Mouse (Mus musculus): Measurements from ENCODE around the gene Acap2. TPM values are rescaled to one million over a fixed set of nuclear protein-coding genes. Genes with fewer than 3 reads are reported as not detected.

Acap2 gene
- polyA plus RNA-seq, 1 experiment from 2014 or later, result 17.2 TPM

GRCm38 (mm10) chr16:31048194-31048593 lies 152.9 kb downstream of the Acap2 start:
- H3K27ac ChIP-seq (ENCODE audit: low read depth, low read length), result no peak overlapping the region
- H3K36me3 ChIP-seq (ENCODE audit: control insufficient read depth, insufficient read depth, low read length), result no peaks in the 10 kb centered on the region
- H3K27me3 ChIP-seq (replicated peaks; ENCODE audit: control insufficient read depth, insufficient read depth, low read length), result no peaks in the 10 kb centered on the region
- no peaks in the 10 kb centered on the region for H3K9me3 ChIP-seq (ENCODE audit: control insufficient read depth, low read length)
- H3K4me1 ChIP-seq (replicated peaks; ENCODE audit: control insufficient read depth, insufficient read depth, low read length), result peaks cover 16% of the 10 kb centered on the region
- H3K9ac ChIP-seq (ENCODE audit: low read depth, low read length), result no peak overlapping the region
- H3K4me2 ChIP-seq, result no peak overlapping the region
- 86% methylated on average over 6 of the region's 6 CpGs for WGBS
- ATAC-seq (replicated peaks; ENCODE audit: low FRiP score) (no peak), DNase-seq (ENCODE audit: low spot score) (no peak)
- no peak overlapping the region for H3K4me3 ChIP-seq (ENCODE audit: low read depth, low read length)

- Histone ChIP-seq H3K27ac (ENCODE audit: low read depth, low read length) (no peak overlapping the region), H3K36me3 (ENCODE audit: control insufficient read depth, insufficient read depth, low read length) (no peaks in the 10 kb centered on the region), H3K4me3 (ENCODE audit: low read depth, low read length) (no peak overlapping the region), H3K4me2 (no peak overlapping the region), H3K4me1 (replicated peaks; ENCODE audit: control insufficient read depth, insufficient read depth, low read length) (peaks cover 14% of the 10 kb centered on the region), H3K9ac (ENCODE audit: low read depth, low read length) (no peak overlapping the region), H3K9me3 (ENCODE audit: control insufficient read depth, low read length) (no peaks in the 10 kb centered on the region), H3K27me3 (replicated peaks; ENCODE audit: control insufficient read depth, insufficient read depth, low read length) (no peaks in the 10 kb centered on the region)
- ATAC-seq (replicated peaks; ENCODE audit: low FRiP score), result no peak
- 84% methylated on average over 10 of the region's 10 CpGs for WGBS
- DNase-seq (ENCODE audit: low spot score), result no peak
These were observed 153.7 kb downstream of the Acap2 start for GRCm38 (mm10) chr16:31047186-31047898.

GRCm38 (mm10) chr16:31046217-31046659 lies 154.8 kb downstream of the Acap2 start:
- DNase-seq (ENCODE audit: low spot score) (no peak), ATAC-seq (replicated peaks; ENCODE audit: low FRiP score) (no peak; the same call in 1 of the 2 replicates)
- no peaks in the 10 kb centered on the region for H3K27me3 ChIP-seq (replicated peaks; ENCODE audit: control insufficient read depth, insufficient read depth, low read length)
- H3K9ac ChIP-seq (ENCODE audit: low read depth, low read length), result no peak overlapping the region
- no peaks in the 10 kb centered on the region for H3K36me3 ChIP-seq (ENCODE audit: control insufficient read depth, insufficient read depth, low read length)
- H3K4me1 ChIP-seq (replicated peaks; ENCODE audit: control insufficient read depth, insufficient read depth, low read length), result peaks cover 11% of the 10 kb centered on the region
- H3K9me3 ChIP-seq (ENCODE audit: control insufficient read depth, low read length), result no peaks in the 10 kb centered on the region
- WGBS, result 52% methylated on average over 14 of the region's 14 CpGs
- no peak overlapping the region for H3K4me3 ChIP-seq (ENCODE audit: low read depth, low read length)
- no peak overlapping the region for H3K4me2 ChIP-seq
- H3K27ac ChIP-seq (ENCODE audit: low read depth, low read length), result no peak overlapping the region

- Histone ChIP-seq H3K4me2 (no peak overlapping the region), H3K9ac (ENCODE audit: low read depth, low read length) (no peak overlapping the region), H3K36me3 (ENCODE audit: control insufficient read depth, insufficient read depth, low read length) (no peaks in the 10 kb centered on the region), H3K4me1 (replicated peaks; ENCODE audit: control insufficient read depth, insufficient read depth, low read length) (peaks cover 11% of the 10 kb centered on the region), H3K9me3 (ENCODE audit: control insufficient read depth, low read length) (no peaks in the 10 kb centered on the region), H3K27ac (ENCODE audit: low read depth, low read length) (no peak overlapping the region), H3K27me3 (replicated peaks; ENCODE audit: control insufficient read depth, insufficient read depth, low read length) (no peaks in the 10 kb centered on the region), H3K4me3 (ENCODE audit: low read depth, low read length) (no peak overlapping the region)
- DNase-seq (ENCODE audit: low spot score) (no peak), ATAC-seq (replicated peaks; ENCODE audit: low FRiP score) (no peak)
- WGBS, result 71% methylated on average over 5 of the region's 5 CpGs
These were observed 155.8 kb downstream of the Acap2 start for GRCm38 (mm10) chr16:31045211-31045610.

- H3K4me2 ChIP-seq, result no peak overlapping the region
- 78% methylated on average over 5 of the region's 5 CpGs for WGBS
- no peak for DNase-seq (ENCODE audit: low spot score)
- no peak overlapping the region for H3K4me3 ChIP-seq (ENCODE audit: low read depth, low read length)
- H3K4me1 ChIP-seq (replicated peaks; ENCODE audit: control insufficient read depth, insufficient read depth, low read length), result peaks cover 14% of the 10 kb centered on the region
- no peaks in the 10 kb centered on the region for H3K9me3 ChIP-seq (ENCODE audit: control insufficient read depth, low read length)
- no peaks in the 10 kb centered on the region for H3K27me3 ChIP-seq (replicated peaks; ENCODE audit: control insufficient read depth, insufficient read depth, low read length)
- no peaks in the 10 kb centered on the region for H3K36me3 ChIP-seq (ENCODE audit: control insufficient read depth, insufficient read depth, low read length)
- no peak overlapping the region for H3K27ac ChIP-seq (ENCODE audit: low read depth, low read length)
- no peak for ATAC-seq (replicated peaks; ENCODE audit: low FRiP score)
- H3K9ac ChIP-seq (ENCODE audit: low read depth, low read length), result no peak overlapping the region
These were observed 157.9 kb downstream of the Acap2 start for GRCm38 (mm10) chr16:31043136-31043535.

Other genes with a start within 250 kb of the Acap2 start
- 10.7 and 10.9 TPM in 2 replicates for gene Xxylt1, start 119.8 kb downstream of the Acap2 start, polyA plus RNA-seq (2014; fragmentation: Nextera tagmentation; extraction: Ambion mirVana)
- gene Ppp1r2, start 74.0 kb upstream of the Acap2 start, polyA plus RNA-seq (2014; fragmentation: Nextera tagmentation; extraction: Ambion mirVana), result 68.0 and 69.0 TPM in 2 replicates
- 0.51 TPM in 1 of 2 replicates, not detected in the other for gene Apod, start 113.6 kb upstream of the Acap2 start, polyA plus RNA-seq (2014; fragmentation: Nextera tagmentation; extraction: Ambion mirVana)
- 42.8 and 47.2 TPM in 2 replicates for gene Bdh1, start 221.0 kb upstream of the Acap2 start, polyA plus RNA-seq (2014; fragmentation: Nextera tagmentation; extraction: Ambion mirVana)

All from liver, embryonic 11.5 days (tissue).